Mouse (Mus musculus): ENCODE results near the gene Ppm1h. TPM values are rescaled to one million over a fixed set of nuclear protein-coding genes. Genes with fewer than 3 reads are reported as not detected.

Gene Ppm1h
- 32.2 and 39.7 TPM in 2 replicates for total RNA-seq (2021)
- long read RNA-seq, full-length matches to known transcripts: 1 of 1 reads
- long read RNA-seq, partial matches to known transcripts: 0 of 1 reads
- long read RNA-seq, other reads (novel, unspliced or antisense): 0 of 1 reads

- peak; percentile 77 for DNase-seq
Measured at GRCm38 (mm10) chr10:122678541-122679436, at the start of gene Ppm1h. Gene Ppm1h, plus strand, starts transcription at chr10:122678762.

- no peak for DNase-seq
Measured at GRCm38 (mm10) chr10:122629003-122629402, 49.6 kb upstream of the Ppm1h start.

DNA sequence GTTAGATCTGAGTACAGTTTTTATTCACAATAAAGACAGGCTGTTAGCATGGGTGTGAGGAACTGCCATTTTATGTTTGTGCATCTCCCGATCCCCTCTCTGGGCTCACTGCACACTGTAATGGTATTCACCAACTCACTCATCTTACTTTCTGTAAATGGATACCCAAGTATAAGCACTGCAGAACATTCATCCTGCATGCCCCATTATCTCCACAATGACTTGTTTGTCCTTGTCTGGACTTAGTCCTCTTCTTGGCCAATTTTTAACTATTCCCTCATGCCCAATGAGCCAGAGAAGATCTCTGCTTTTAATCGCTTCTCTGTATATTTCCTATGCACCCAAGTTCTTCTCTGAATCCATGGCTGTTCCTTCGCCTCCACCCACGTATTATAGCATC is 38.7 kb upstream of the Ppm1h start:
- DNase-seq: no peak

DNA sequence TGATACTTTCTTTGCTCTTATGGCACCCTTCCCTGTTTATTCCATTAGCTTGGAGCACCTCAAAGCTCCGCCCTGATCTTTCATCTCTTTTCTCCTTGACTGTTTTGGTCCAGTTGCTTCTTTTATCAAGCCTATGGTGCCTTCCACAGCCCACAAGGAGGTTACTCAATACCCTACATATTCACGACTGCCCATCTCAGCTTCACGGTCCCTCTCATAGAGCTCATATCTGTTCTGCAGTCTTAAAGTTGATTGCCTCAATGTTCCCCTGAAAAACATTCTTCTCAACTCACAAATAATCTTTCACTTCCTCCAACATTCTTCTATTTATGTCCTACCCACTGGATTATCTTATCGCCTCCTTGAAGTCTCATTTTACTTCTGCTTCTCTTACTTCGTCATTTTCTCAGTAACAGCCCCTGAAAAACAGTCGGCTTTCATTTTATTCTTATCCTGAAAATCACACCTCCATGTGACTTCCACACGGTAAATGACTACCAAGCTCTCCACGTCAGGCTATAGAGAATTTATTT is 37.2 kb upstream of the Ppm1h start:
- DNase-seq: no peak

DNA sequence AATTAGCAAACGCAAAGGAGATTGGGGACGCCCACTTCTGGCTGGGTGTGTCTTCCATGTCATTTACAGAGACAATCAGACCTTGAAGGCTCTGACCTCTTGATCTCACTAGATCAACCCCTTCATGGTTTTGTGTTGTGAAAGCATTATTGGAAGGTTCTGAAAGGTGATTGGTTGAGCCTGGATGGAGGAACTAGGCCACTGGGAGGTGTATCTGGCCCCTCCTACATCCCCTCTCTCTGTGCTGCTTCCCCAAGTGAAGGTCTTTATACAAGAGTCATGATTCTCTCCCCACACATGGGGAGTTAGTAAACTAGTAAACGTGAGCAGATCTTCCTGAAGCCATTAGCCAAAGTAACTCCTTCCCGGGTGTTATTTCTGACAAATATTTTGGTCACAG is 36.4 kb upstream of the Ppm1h start:
- DNase-seq: no peak

GRCm38 (mm10) chr10:122651932-122652331 is 26.6 kb upstream of the Ppm1h start:
- no peak for DNase-seq

GRCm38 (mm10) chr10:122652578-122652977 is 26.0 kb upstream of the Ppm1h start:
- DNase-seq: no peak

DNA sequence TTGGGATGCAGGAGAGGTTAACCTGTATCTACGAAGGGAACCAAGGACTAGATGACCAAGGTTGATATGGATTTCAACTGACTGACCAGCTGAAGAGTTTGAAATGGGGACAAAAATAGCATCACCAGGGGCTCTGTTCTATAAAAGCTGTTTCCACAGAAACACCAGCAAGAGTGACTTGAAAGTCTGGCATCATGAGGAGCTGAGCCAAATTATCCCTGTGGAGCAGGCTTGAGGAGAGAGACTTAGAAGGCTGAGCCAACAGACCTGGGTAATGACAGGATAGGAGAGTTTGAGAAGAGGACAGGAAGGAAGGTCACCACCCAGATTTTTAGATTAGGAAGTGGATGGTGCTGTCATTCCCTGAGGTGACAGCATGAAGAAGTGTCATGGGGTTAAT is 12.9 kb upstream of the Ppm1h start:
- no peak for DNase-seq

- no peak for DNase-seq
Measured at GRCm38 (mm10) chr10:122671253-122671652, 7.3 kb upstream of the Ppm1h start.

GRCm38 (mm10) chr10:122672044-122672443 is 6.5 kb upstream of the Ppm1h start:
- DNase-seq: no peak

DNA sequence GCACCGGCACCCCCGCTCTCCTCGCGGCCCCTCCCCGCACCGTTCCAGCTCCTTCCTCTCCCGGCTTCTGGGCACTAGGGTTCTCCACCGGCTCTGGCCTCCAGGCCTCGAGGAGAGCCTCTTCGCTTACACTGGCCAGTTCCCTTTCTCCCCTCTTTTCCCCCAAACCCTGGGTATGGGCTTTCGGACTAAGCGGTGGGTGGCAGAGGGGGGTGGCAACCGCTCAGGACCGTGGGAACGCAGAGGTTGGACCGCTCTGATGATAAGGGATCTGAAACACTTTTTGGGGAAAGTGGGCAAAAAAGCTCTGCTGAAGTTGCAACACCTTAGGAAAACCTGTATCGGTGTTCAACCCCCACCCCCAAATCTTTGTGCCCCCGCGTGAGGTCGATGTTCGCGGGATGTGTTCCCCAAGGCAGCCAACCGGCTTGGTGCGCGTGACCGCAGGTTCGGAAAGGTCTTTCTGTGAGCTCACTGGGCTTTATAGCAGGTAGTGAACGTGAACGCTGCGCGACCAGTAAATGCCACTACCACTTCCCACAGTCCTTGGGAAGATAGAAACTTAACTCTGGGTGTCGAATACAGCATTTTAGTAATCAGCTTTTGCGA is 979 bp downstream of the Ppm1h start:
- peak; percentile 62 for DNase-seq

- peak; percentile 12 for DNase-seq
Measured at GRCm38 (mm10) chr10:122680387-122681084, 2.0 kb downstream of the Ppm1h start.

- no peak for DNase-seq
Measured at GRCm38 (mm10) chr10:122681085-122681408, 2.5 kb downstream of the Ppm1h start.

- DNase-seq: no peak
Measured at GRCm38 (mm10) chr10:122683819-122684330, 5.3 kb downstream of the Ppm1h start.

DNA sequence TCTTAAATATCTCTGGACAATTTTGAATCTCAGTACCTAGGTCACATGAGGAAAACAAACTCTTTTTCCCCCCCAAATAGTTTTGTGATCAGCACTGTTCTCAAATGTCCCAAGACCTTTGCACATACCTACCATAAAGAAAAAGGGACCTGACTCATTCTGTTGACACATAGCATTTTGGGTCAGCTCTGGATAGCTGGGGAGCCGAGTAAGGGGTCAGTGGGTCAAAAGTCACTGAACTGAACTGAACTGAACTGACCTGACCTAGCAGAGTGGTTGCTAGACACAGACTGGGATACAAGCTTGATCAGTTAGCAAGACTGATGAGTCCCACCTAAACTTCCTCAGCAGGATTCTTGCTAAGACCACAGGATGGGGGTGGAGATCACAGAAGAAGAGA is 6.7 kb downstream of the Ppm1h start:
- DNase-seq: no peak

- DNase-seq: no peak
Measured at GRCm38 (mm10) chr10:122685836-122686531, 7.4 kb downstream of the Ppm1h start.

DNA sequence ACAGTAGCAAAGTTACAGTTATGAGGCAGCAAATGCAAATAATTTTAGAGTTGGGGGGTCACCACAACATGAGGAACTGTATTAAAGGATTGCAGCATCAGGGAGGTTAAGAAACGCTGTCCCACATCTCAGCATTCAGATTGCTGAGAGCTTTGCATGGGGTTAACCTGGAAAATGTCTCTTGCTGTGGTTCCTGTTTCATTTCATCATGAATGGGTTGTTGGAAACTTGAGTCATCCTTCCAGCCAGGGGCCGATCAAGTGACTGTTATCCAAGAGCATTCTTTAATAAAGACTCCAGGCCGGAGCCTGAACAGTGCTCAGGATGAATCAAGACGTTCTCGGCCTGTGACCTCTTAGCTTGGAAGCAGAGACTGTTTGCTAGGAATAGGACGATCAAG is 12.1 kb downstream of the Ppm1h start:
- no peak for DNase-seq

DNA sequence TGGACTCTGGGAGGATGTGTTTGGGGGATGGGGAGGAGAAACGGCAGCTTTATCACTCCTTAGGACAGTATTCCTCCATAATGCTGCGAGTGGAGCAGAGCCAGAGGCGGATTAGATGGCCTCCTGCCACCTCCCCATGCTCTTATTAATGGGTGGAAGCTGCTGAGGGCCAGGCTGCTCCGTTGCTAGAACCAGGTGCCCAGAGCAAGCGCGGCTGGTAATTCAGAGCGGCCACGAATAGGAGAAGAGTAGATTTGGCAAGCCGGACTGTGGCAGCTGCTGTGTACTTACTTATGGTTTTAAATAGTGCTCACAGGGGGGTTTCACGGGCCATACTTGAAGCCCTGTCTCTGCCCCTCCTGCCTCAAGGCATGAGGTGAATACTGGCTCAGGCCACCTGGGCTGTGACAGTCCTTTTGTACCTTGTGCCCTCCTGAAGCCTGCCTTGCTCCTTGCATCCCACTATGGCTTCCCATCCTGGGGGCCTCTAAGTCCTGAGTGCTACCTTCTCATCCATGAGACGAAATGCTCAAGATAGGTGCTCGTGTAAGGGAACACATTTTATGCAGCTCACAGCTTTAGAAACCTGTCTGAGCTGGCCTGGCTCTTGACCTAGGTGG is 14.7 kb downstream of the Ppm1h start:
- DNase-seq: no peak

GRCm38 (mm10) chr10:122693911-122694618 is 15.5 kb downstream of the Ppm1h start:
- DNase-seq: no peak

DNA sequence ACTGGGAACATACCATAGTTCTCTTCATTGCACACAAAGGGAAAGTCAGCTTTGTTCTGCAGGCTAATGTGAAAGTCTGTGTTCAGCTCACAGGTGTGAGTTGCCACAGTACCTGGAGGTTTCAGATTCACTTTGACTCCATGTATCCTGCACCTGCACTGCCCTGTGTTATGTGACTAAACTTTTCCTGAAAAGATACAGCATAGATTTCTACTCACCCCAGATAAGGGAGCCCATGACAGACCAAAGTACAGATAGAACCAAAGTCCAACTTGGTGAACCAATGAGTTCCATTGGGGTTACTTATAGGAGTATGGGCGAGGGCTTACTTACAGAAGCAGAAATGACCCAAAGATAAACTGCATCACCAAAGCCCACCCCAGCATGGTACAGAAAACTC is 17.8 kb downstream of the Ppm1h start:
- no peak for DNase-seq

DNA sequence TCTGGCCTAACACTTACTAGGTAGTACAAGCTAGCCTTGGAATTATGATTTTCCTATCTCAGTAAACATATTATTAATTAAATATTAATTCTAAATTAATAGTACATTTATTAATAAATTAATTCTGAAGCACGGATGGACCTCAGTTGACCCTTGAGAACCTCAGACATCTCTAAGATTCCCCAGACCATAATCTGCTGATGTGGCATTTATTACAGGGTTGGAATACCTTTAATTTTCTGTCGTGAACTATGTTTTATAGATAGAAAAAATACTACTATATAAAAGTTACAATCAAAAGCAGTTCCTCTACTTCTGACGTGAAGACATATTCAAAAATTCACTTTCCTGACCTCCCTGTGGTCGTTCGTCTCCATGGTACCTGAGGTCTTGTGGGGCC is 19.8 kb downstream of the Ppm1h start:
- no peak for DNase-seq

Data from adrenal gland, postnatal 25 days (tissue).